Mouse (Mus musculus) forebrain, postnatal 0 days (tissue): ENCODE measurements around the gene Map3k7cl. TPM values are rescaled to one million over a fixed set of nuclear protein-coding genes. Genes with fewer than 3 reads are reported as not detected.

Source experiments
- ATAC-seq: fragments of 200-750 bp; cut with Nextera tagmentation; 2 replicates; pipeline ENCODE4 v1.8.0; 2017; ENCODE audit warnings: mild to moderate bottlenecking, moderate library complexity
- DNase-seq: peaks from one replicate; pipeline ENCODE4 v3.0.0-alpha.2; 2015
- H3K27ac ChIP-seq: fragments of 300-500 bp; sonication (generic); 2 replicates; pipeline ENCODE4 v1.5.1; 2014; ENCODE audit warnings: low read depth, mild to moderate bottlenecking, antibody characterized with exemption, low read length, moderate library complexity, mixed read lengths
- H3K27me3 ChIP-seq: fragments of 300-500 bp; sonication (generic); 2 replicates; pipeline ENCODE4 v1.6.1; 2014; ENCODE audit warnings: mild to moderate bottlenecking, low read length, mixed read lengths; ENCODE audit not compliant: insufficient read depth
- H3K36me3 ChIP-seq: fragments of 300-500 bp; sonication (generic); 2 replicates; pipeline ENCODE4 v1.6.1; 2014; ENCODE audit warnings: mild to moderate bottlenecking, moderate library complexity; ENCODE audit not compliant: insufficient read depth
- H3K4me1 ChIP-seq: fragments of 300-500 bp; sonication (generic); 2 replicates; pipeline ENCODE4 v1.6.1; 2014; ENCODE audit warnings: antibody characterized with exemption; ENCODE audit not compliant: insufficient read depth
- H3K4me2 ChIP-seq: fragments of 300-500 bp; sonication (generic); 2 replicates; pipeline ENCODE4 v1.6.1; 2014; ENCODE audit warnings: low read depth, mild to moderate bottlenecking, moderate library complexity
- H3K4me3 ChIP-seq: fragments of 300-500 bp; sonication (generic); 2 replicates; pipeline ENCODE4 v1.5.1; 2014; ENCODE audit warnings: low read depth, low read length, mixed read lengths
- H3K9ac ChIP-seq: fragments of 300-500 bp; sonication (generic); 2 replicates; pipeline ENCODE4 v1.6.1; 2014; ENCODE audit warnings: mild to moderate bottlenecking
- H3K9me3 ChIP-seq: fragments of 300-500 bp; sonication (generic); 2 replicates; pipeline ENCODE4 v1.6.1; 2016; ENCODE audit warnings: low read length
- CTCF ChIP-seq: sonication (generic); IDR thresholded peaks from 2 replicates; pipeline ENCODE4 v1.5.1; 2016; ENCODE audit warnings: antibody characterized with exemption, control low read depth, low read depth
- WGBS: fragments of 180-500 bp; shearing (Covaris S2); extraction: QIAGEN DNeasy Blood & Tissue Kit; methylation state at CpG from one replicate; pipeline ENCODE4 v1.1.7; 2014; 5-methylcytosine and 5-hydroxymethylcytosine counted together
- polyA plus RNA-seq: library from polyadenylated mRNA; unstranded; fragments of >200 nt; fragmentation: Nextera tagmentation; extraction: Ambion mirVana; gene quantifications from 2 replicates; pipeline ENCODE4 v1.2.1, GENCODE M21; 2015
- total RNA-seq: library from RNA; depleted of rRNA; stranded (reverse); fragments of >200 nt; gene quantifications from 2 replicates; pipeline ENCODE4 v1.2.3, GENCODE M21; 2014; rRNA removed

The Map3k7cl gene
- total RNA-seq (0.15 TPM in 1 of 2 replicates, not detected in the other), polyA plus RNA-seq (not detected in 2 replicates)

GRCm38 (mm10) chr16:87552907-87553691 is at the start of gene Map3k7cl:
Gene Map3k7cl, plus strand, starts transcription at chr16:87553330.
- no peak for ATAC-seq
- H3K4me2 ChIP-seq = no peak within 1 kb of the TSS
- no peak for DNase-seq
- H3K9ac ChIP-seq = no peak within 1 kb of the TSS
- 79% methylated on average over 24 of the region's 24 CpGs for WGBS
- H3K4me3 ChIP-seq = no peak within 1 kb of the TSS
- no peaks in the 10 kb centered on the region for H3K9me3 ChIP-seq
- no peaks in the 10 kb centered on the region for H3K36me3 ChIP-seq
- no peak within 1 kb of the TSS for H3K27ac ChIP-seq
- H3K27me3 ChIP-seq = no peaks in the 10 kb centered on the region
- no peak for TF ChIP-seq CTCF
- H3K4me1 ChIP-seq = no peaks in the 10 kb centered on the region

GRCm38 (mm10) chr16:87511706-87512105 is 41.4 kb upstream of the Map3k7cl start:
- WGBS = 45% methylated on average over 5 of the region's 5 CpGs
- H3K9ac ChIP-seq = no peak overlapping the region
- H3K4me1 ChIP-seq = no peaks in the 10 kb centered on the region
- DNase-seq (no peak), ATAC-seq (no peak)
- TF ChIP-seq CTCF = no peak
- no peak overlapping the region for H3K4me2 ChIP-seq
- no peaks in the 10 kb centered on the region for H3K36me3 ChIP-seq
- no peaks in the 10 kb centered on the region for H3K27me3 ChIP-seq
- H3K4me3 ChIP-seq = no peak overlapping the region
- H3K27ac ChIP-seq = no peak overlapping the region
- no peaks in the 10 kb centered on the region for H3K9me3 ChIP-seq

DNA sequence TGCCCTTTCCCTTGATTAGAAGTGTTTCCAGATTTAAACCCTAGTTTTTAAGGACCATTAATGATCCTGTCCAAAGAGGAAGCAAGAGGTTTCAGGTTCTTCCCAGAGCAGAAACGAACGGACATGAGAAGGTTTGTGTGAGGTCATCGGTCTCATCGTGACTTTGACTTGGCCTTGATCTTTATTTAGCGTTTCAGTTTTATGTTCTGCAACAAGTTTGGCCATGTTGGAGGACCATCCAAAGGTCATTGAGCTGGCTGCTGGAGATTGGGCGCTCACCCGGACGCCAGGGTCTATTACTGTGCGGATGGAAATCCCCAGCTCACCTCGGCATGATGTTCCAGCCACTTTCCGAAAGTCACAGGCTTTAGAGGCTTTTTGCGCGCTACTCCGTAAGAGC is 40.8 kb upstream of the Map3k7cl start:
- Histone ChIP-seq H3K4me3 (no peak overlapping the region), H3K4me2 (no peak overlapping the region), H3K9ac (no peak overlapping the region), H3K4me1 (no peaks in the 10 kb centered on the region), H3K9me3 (no peaks in the 10 kb centered on the region), H3K36me3 (no peaks in the 10 kb centered on the region), H3K27ac (no peak overlapping the region), H3K27me3 (no peaks in the 10 kb centered on the region)
- ATAC-seq (no peak), DNase-seq (no peak)
- no peak for TF ChIP-seq CTCF
- WGBS = 95% methylated on average over 14 of the region's 14 CpGs

DNA sequence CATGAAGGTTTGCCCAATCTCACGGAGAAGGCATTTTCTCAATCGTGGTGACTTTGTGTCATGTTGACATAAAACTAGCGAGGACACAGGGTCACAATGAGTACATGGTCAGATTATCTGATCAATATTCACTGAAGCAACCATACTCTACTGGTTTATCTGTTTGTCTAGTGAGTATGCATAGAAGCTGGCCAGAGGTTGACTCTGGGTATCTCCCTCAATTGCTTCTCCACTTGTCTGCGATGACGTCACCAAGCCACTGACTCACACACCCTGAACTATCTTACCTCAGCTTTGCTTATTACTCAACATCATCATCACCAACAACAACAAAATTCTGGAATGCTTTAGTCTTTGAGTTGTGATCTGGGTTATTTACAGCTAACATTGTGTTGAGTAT is 28.9 kb upstream of the Map3k7cl start:
- DNase-seq = no peak
- H3K36me3 ChIP-seq = no peaks in the 10 kb centered on the region
- no peak overlapping the region for H3K9ac ChIP-seq
- no peaks in the 10 kb centered on the region for H3K27me3 ChIP-seq
- TF ChIP-seq CTCF = no peak
- H3K4me2 ChIP-seq = no peak overlapping the region
- no peaks in the 10 kb centered on the region for H3K9me3 ChIP-seq
- no peak overlapping the region for H3K27ac ChIP-seq
- 91% methylated on average over 5 of the region's 5 CpGs for WGBS
- no peaks in the 10 kb centered on the region for H3K4me1 ChIP-seq
- ATAC-seq = no peak
- H3K4me3 ChIP-seq = no peak overlapping the region

DNA sequence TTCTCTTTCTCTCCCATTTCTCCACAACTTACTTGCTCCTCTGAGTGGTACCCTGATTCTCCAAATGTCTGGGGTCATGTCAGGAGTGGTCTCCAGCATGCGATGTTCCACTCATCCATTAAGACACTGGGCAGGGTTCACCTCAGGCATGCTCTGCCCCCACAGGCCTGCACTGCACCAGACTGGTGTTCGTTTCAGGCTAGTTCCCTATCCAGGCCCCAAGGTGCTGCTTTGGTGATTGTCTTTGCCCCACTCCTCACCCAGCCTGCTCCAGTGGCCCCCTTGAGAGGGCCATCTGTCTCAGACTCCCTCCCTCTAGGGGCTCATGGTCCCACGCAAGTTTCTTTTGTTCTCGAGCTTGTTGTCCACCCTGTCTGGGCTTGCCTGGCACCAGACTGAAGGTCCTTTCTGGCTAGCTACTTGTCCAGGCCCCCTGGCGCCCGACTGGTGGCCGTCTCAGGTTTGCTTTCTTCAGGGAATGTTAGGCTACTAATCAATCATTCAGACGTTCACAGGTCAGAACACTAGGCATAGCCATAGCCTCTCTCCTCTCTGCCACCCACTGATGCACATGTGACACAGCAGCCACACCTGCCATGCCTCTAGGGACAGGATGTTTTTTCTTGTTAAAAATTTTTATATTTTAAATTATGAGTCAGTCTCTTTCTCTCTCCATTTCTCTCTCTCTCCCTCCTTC is 25.4 kb upstream of the Map3k7cl start:
- Histone ChIP-seq H3K4me3 (no peak overlapping the region), H3K9ac (no peak overlapping the region), H3K27me3 (no peaks in the 10 kb centered on the region), H3K4me1 (no peaks in the 10 kb centered on the region), H3K9me3 (no peaks in the 10 kb centered on the region), H3K4me2 (no peak overlapping the region), H3K27ac (no peak overlapping the region), H3K36me3 (no peaks in the 10 kb centered on the region)
- TF ChIP-seq CTCF = no peak
- DNase-seq (no peak), ATAC-seq (no peak)
- 66% methylated on average over 8 of the region's 8 CpGs for WGBS

DNA sequence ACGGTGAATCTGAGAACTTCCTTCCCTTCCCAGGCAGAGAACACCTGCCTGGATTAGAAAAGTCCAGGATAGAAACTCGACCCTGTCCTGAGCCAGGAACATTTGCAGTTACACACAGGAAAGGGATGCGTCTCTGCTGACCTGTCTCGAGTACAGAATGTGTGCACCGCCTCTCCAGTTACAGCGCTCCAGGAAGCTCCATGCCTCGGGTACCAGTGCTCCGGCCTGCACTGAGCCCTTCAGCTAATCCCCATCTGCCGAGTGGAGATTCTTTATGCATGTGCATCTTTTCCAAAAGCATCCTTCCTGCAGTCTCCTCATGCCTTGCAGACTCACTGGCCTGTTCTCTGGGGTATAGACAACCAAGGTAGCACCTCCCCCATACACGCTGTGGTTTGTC is 24.4 kb upstream of the Map3k7cl start:
- ATAC-seq (no peak), DNase-seq (no peak)
- TF ChIP-seq CTCF = no peak
- no peaks in the 10 kb centered on the region for H3K27me3 ChIP-seq
- 73% methylated on average over 10 of the region's 10 CpGs for WGBS
- H3K9me3 ChIP-seq = no peaks in the 10 kb centered on the region
- H3K9ac ChIP-seq = no peak overlapping the region
- no peak overlapping the region for H3K27ac ChIP-seq
- H3K4me2 ChIP-seq = no peak overlapping the region
- H3K4me3 ChIP-seq = no peak overlapping the region
- H3K36me3 ChIP-seq = no peaks in the 10 kb centered on the region
- no peaks in the 10 kb centered on the region for H3K4me1 ChIP-seq

- no peaks in the 10 kb centered on the region for H3K36me3 ChIP-seq
- ATAC-seq = no peak
- no peaks in the 10 kb centered on the region for H3K4me1 ChIP-seq
- no peak overlapping the region for H3K4me3 ChIP-seq
- H3K4me2 ChIP-seq = no peak overlapping the region
- peak; percentile 24; the same call in 1 of the 2 replicates for TF ChIP-seq CTCF
- WGBS = 54% methylated on average over 2 of the region's 2 CpGs
- H3K9ac ChIP-seq = no peak overlapping the region
- no peak for DNase-seq
- H3K9me3 ChIP-seq = no peaks in the 10 kb centered on the region
- H3K27me3 ChIP-seq = no peaks in the 10 kb centered on the region
- no peak overlapping the region for H3K27ac ChIP-seq
These were observed 4.8 kb upstream of the Map3k7cl start for GRCm38 (mm10) chr16:87548348-87548747.
